Mouse (Mus musculus) stomach, postnatal 0 days (tissue): ENCODE results near the gene Cphx3.
"Not testable (repeated sequence)": the region's sequence is repeated elsewhere in the genome, so short reads cannot be mapped to it uniquely, and the experiment has no call there.

ENCODE experiments used
- CTCF ChIP-seq: IDR thresholded peaks from 2 replicates; pipeline ENCODE4 v1.5.1; 2016; ENCODE audit warnings: antibody characterized with exemption, low read depth, mild to moderate bottlenecking, moderate library complexity
- EP300 ChIP-seq: optimal IDR thresholded peaks from 2 replicates; pipeline ENCODE3; 2016; ENCODE audit warnings: antibody characterized with exemption

DNA sequence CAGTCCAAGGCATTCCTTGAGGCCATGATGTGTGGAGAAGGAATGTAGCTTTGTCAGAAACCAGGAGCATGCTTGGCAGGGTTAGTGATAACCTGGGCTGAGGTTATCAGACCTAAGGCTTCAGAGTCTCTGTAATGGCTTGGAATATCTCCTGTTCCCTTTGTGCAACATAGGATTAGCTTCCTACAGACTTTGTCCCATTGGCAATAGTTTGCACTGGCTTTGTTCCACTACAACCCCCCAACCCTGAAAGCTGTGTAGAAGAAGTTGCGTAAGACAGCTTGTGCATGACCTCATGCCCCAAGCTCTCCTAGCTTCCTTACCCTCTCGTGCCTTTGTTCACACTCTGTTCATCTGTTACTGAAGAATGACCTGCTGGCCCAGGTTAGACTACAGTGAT, 155.1 kb downstream of the Cphx3 start:
- not testable (repeated sequence) for TF ChIP-seq CTCF, EP300
